Mouse (Mus musculus): ENCODE measurements around the gene Nthl1. TPM values are rescaled to one million over a fixed set of nuclear protein-coding genes. Genes with fewer than 3 reads are reported as not detected.

Gene Nthl1
- 18.7 and 20.3 TPM in 2 replicates for polyA plus RNA-seq (2015; fragmentation: Nextera tagmentation; extraction: Ambion mirVana)

GRCm38 (mm10) chr17:24632167-24632812 lies at the start of gene Nthl1, which contains the start of gene Tsc2:
Nthl1 (plus strand) TSS chr17:24632680.
Tsc2 (minus strand) TSS chr17:24632630.
- Histone ChIP-seq H3K4me2 (peak within 1 kb of the TSS; percentile 85), H3K36me3 (peaks cover 13% of the 10 kb centered on the region), H3K4me1 (peaks cover 17% of the 10 kb centered on the region), H3K4me3 (replicated peaks) (peak within 1 kb of the TSS; percentile 65), H3K27ac (peak within 1 kb of the TSS; percentile 91), H3K9me3 (no peaks in the 10 kb centered on the region), H3K27me3 (replicated peaks) (no peaks in the 10 kb centered on the region), H3K9ac (peak within 1 kb of the TSS; percentile 54)
- WGBS: under 1% methylated on average over 51 of the region's 51 CpGs
- ATAC-seq (ENCODE audit: insufficient read depth, low FRiP score, low read depth): peak; percentile 74

GRCm38 (mm10) chr17:24583599-24584460 lies 48.6 kb upstream of the Nthl1 start:
- H3K27ac ChIP-seq: peak overlapping the region; percentile 26; the same call in 1 of the 2 replicates

GRCm38 (mm10) chr17:24584520-24584919 lies 48.0 kb upstream of the Nthl1 start:
- ATAC-seq (ENCODE audit: insufficient read depth, low FRiP score, low read depth): no peak
- Histone ChIP-seq H3K9ac (no peak overlapping the region), H3K27ac (no peak overlapping the region), H3K27me3 (replicated peaks) (no peaks in the 10 kb centered on the region), H3K9me3 (no peaks in the 10 kb centered on the region), H3K36me3 (peaks cover 48% of the 10 kb centered on the region), H3K4me3 (replicated peaks) (no peak overlapping the region), H3K4me1 (no peaks in the 10 kb centered on the region), H3K4me2 (no peak overlapping the region)
- 65% methylated on average over 3 of the region's 3 CpGs for WGBS

More at GRCm38 (mm10) chr17:24583599-24584460, 48.6 kb upstream of the Nthl1 start:
- Histone ChIP-seq H3K27me3 (replicated peaks) (no peaks in the 10 kb centered on the region), H3K4me1 (no peaks in the 10 kb centered on the region), H3K9ac (no peak overlapping the region), H3K4me2 (no peak overlapping the region), H3K9me3 (no peaks in the 10 kb centered on the region), H3K36me3 (peaks cover 50% of the 10 kb centered on the region), H3K4me3 (replicated peaks) (no peak overlapping the region)
- WGBS: 66% methylated on average over 5 of the region's 5 CpGs
- no peak for ATAC-seq (ENCODE audit: insufficient read depth, low FRiP score, low read depth)

GRCm38 (mm10) chr17:24586532-24586931 lies 45.9 kb upstream of the Nthl1 start:
- Histone ChIP-seq H3K27me3 (replicated peaks) (no peaks in the 10 kb centered on the region), H3K4me1 (no peaks in the 10 kb centered on the region), H3K9me3 (no peaks in the 10 kb centered on the region), H3K4me3 (replicated peaks) (no peak overlapping the region), H3K36me3 (peaks cover 39% of the 10 kb centered on the region), H3K4me2 (no peak overlapping the region), H3K9ac (no peak overlapping the region), H3K27ac (no peak overlapping the region)
- ATAC-seq (ENCODE audit: insufficient read depth, low FRiP score, low read depth): no peak
- WGBS: 94% methylated on average over 4 of the region's 4 CpGs

- Histone ChIP-seq H3K27ac (no peak overlapping the region), H3K4me2 (no peak overlapping the region), H3K9ac (no peak overlapping the region), H3K27me3 (replicated peaks) (no peaks in the 10 kb centered on the region), H3K4me3 (replicated peaks) (no peak overlapping the region), H3K36me3 (peaks cover 58% of the 10 kb centered on the region), H3K4me1 (no peaks in the 10 kb centered on the region), H3K9me3 (no peaks in the 10 kb centered on the region)
- no peak for ATAC-seq (ENCODE audit: insufficient read depth, low FRiP score, low read depth)
- WGBS: 85% methylated on average over 3 of the region's 3 CpGs
These were observed 41.5 kb upstream of the Nthl1 start for GRCm38 (mm10) chr17:24590943-24591342.

GRCm38 (mm10) chr17:24591695-24592094 lies 40.8 kb upstream of the Nthl1 start:
- no peak overlapping the region for H3K4me3 ChIP-seq (replicated peaks)
- H3K4me2 ChIP-seq: no peak overlapping the region
- WGBS: 94% methylated on average over 5 of the region's 5 CpGs
- no peak overlapping the region for H3K9ac ChIP-seq
- H3K27me3 ChIP-seq (replicated peaks): no peaks in the 10 kb centered on the region
- no peak for ATAC-seq (ENCODE audit: insufficient read depth, low FRiP score, low read depth)
- H3K27ac ChIP-seq: no peak overlapping the region
- peaks cover 54% of the 10 kb centered on the region for H3K36me3 ChIP-seq
- H3K9me3 ChIP-seq: no peaks in the 10 kb centered on the region
- H3K4me1 ChIP-seq: no peaks in the 10 kb centered on the region

- no peak for ATAC-seq (ENCODE audit: insufficient read depth, low FRiP score, low read depth)
- 84% methylated on average over 5 of the region's 5 CpGs for WGBS
- H3K4me3 ChIP-seq (replicated peaks): no peak overlapping the region
- H3K9ac ChIP-seq: no peak overlapping the region
- H3K4me2 ChIP-seq: no peak overlapping the region
- H3K4me1 ChIP-seq: no peaks in the 10 kb centered on the region
- no peaks in the 10 kb centered on the region for H3K27me3 ChIP-seq (replicated peaks)
- no peaks in the 10 kb centered on the region for H3K9me3 ChIP-seq
- peaks cover 68% of the 10 kb centered on the region for H3K36me3 ChIP-seq
- no peak overlapping the region for H3K27ac ChIP-seq
These were observed 39.2 kb upstream of the Nthl1 start for GRCm38 (mm10) chr17:24593248-24593647.

- Histone ChIP-seq H3K36me3 (peaks cover 71% of the 10 kb centered on the region), H3K27me3 (replicated peaks) (no peaks in the 10 kb centered on the region), H3K9ac (no peak overlapping the region), H3K9me3 (no peaks in the 10 kb centered on the region), H3K4me3 (replicated peaks) (no peak overlapping the region), H3K27ac (no peak overlapping the region), H3K4me1 (no peaks in the 10 kb centered on the region), H3K4me2 (no peak overlapping the region)
- 92% methylated on average over 26 of the region's 26 CpGs for WGBS
- no peak for ATAC-seq (ENCODE audit: insufficient read depth, low FRiP score, low read depth)
These were observed 38.2 kb upstream of the Nthl1 start for GRCm38 (mm10) chr17:24593992-24594890.

- WGBS: 70% methylated on average over 17 of the region's 17 CpGs
- H3K4me1 ChIP-seq: no peaks in the 10 kb centered on the region
- H3K36me3 ChIP-seq: peaks cover 76% of the 10 kb centered on the region
These were observed 37.1 kb upstream of the Nthl1 start for GRCm38 (mm10) chr17:24595126-24596072.

GRCm38 (mm10) chr17:24596073-24596466 lies 36.4 kb upstream of the Nthl1 start:
- 74% methylated on average over 5 of the region's 5 CpGs for WGBS
- no peak overlapping the region for H3K4me3 ChIP-seq (replicated peaks)
- H3K9me3 ChIP-seq: no peaks in the 10 kb centered on the region
- H3K9ac ChIP-seq: no peak overlapping the region
- no peak for ATAC-seq (ENCODE audit: insufficient read depth, low FRiP score, low read depth)
- H3K27ac ChIP-seq: no peak overlapping the region
- H3K36me3 ChIP-seq: peaks cover 74% of the 10 kb centered on the region
- H3K4me2 ChIP-seq: no peak overlapping the region
- H3K4me1 ChIP-seq: no peaks in the 10 kb centered on the region
- H3K27me3 ChIP-seq (replicated peaks): no peaks in the 10 kb centered on the region

More at GRCm38 (mm10) chr17:24595126-24596072, 37.1 kb upstream of the Nthl1 start:
- no peak for ATAC-seq (ENCODE audit: insufficient read depth, low FRiP score, low read depth)
- Histone ChIP-seq H3K4me3 (replicated peaks) (no peak overlapping the region), H3K9me3 (no peaks in the 10 kb centered on the region), H3K9ac (no peak overlapping the region), H3K27me3 (replicated peaks) (no peaks in the 10 kb centered on the region), H3K4me2 (no peak overlapping the region), H3K27ac (no peak overlapping the region)
